Mouse (Mus musculus) ES-E14 (cell line): ENCODE measurements around the gene Wbp1l. TPM values are rescaled to one million over a fixed set of nuclear protein-coding genes. Genes with fewer than 3 reads are reported as not detected.

ENCODE experiments used
- DNase-seq: peaks from one replicate; pipeline ENCODE4 v3.0.0-alpha.2; 2013; ENCODE audit warnings: low read depth, low spot score
- H3K27ac ChIP-seq: 2 replicates; pipeline ENCODE4 v1.5.1; 2012; ENCODE audit warnings: low read depth, mild to moderate bottlenecking, low read length, moderate library complexity, mixed read lengths; ENCODE audit not compliant: poor library complexity, insufficient read depth, severe bottlenecking
- H3K36me3 ChIP-seq: 2 replicates; pipeline ENCODE4 v1.6.1; 2012; ENCODE audit warnings: mild to moderate bottlenecking, low read length, moderate library complexity, mixed read lengths; ENCODE audit not compliant: control insufficient read depth, poor library complexity, insufficient read depth, severe bottlenecking
- H3K4me1 ChIP-seq, 2 experiments: fragments of 150-350 bp in 1 of 2; sonication (generic) in 1 of 2; 2 replicates each; pipeline ENCODE4 v1.6.1; 2012; ENCODE audit warnings: low read length in 2 of 2, mild to moderate bottlenecking in 1 of 2, mixed read lengths in 1 of 2; ENCODE audit not compliant: control insufficient read depth in 2 of 2, insufficient read depth in 2 of 2, poor library complexity in 1 of 2
- H3K4me3 ChIP-seq, 2 experiments: fragments of 150-350 bp in 1 of 2; sonication (generic) in 1 of 2; 2 replicates each; pipeline ENCODE4 v1.5.1; 2012; ENCODE audit warnings: low read length in 2 of 2, low read depth in 1 of 2, mild to moderate bottlenecking in 1 of 2, mixed read lengths in 1 of 2; ENCODE audit not compliant: insufficient read depth in 1 of 2, poor library complexity in 1 of 2, severe bottlenecking in 1 of 2
- H3K9ac ChIP-seq: 2 replicates; pipeline ENCODE4 v1.6.1; 2012; ENCODE audit warnings: low read depth, mild to moderate bottlenecking, low read length, mixed read lengths; ENCODE audit not compliant: poor library complexity, insufficient read depth, severe bottlenecking
- H3K9me3 ChIP-seq: fragments of 150-350 bp; sonication (generic); 2 replicates; pipeline ENCODE4 v1.6.1; 2012; ENCODE audit warnings: low read depth, mild to moderate bottlenecking, low read length; ENCODE audit not compliant: control insufficient read depth, insufficient read depth
- CHD2 ChIP-seq: IDR thresholded peaks from 2 replicates; pipeline ENCODE4 v1.6.1; 2014; ENCODE audit warnings: mild to moderate bottlenecking, low read depth, low read length, inconsistent platforms
- HCFC1 ChIP-seq: IDR thresholded peaks from 2 replicates; pipeline ENCODE4 v1.6.1; 2012; ENCODE audit warnings: low read length, inconsistent platforms, borderline replicate concordance; ENCODE audit not compliant: insufficient read depth
- MAFK ChIP-seq: IDR thresholded peaks from 2 replicates; pipeline ENCODE4 v1.6.1; 2014; ENCODE audit warnings: mild to moderate bottlenecking, low read depth, low read length, inconsistent platforms; ENCODE audit not compliant: insufficient read depth
- ZC3H11A ChIP-seq: IDR thresholded peaks from 2 replicates; pipeline ENCODE4 v1.6.1; 2012; ENCODE audit warnings: low read depth, mild to moderate bottlenecking, inconsistent platforms, low read length, borderline replicate concordance
- ZNF384 ChIP-seq: IDR thresholded peaks from 2 replicates; pipeline ENCODE4 v1.6.1; 2012; ENCODE audit warnings: low read depth, low read length, inconsistent platforms
- in situ Hi-C, 2 experiments: fragments of 600-800 bp; cut with MboI; formaldehyde crosslinking; loops; one replicate each; pipeline ENCODE4 v1.15.1; 2025; ENCODE audit warnings: low sequenced_read_pairs in 2 of 2, inconsistent platforms in 1 of 2; ENCODE audit not compliant: unreplicated experiment in 2 of 2
- total RNA-seq: library from RNA; depleted of rRNA; stranded (reverse); fragments of 300-350 nt; gene quantifications from 2 replicates; pipeline ENCODE4 v1.2.3, GENCODE M21; 2012

The Wbp1l gene
- total RNA-seq, 1 experiment, result 40.2 TPM

- Histone ChIP-seq H3K9me3 (no peaks in the 10 kb centered on the region), H3K27ac (no peak overlapping the region)
- no peak for TF ChIP-seq ZC3H11A
- TF ChIP-seq HCFC1, result no peak
- no peak for TF ChIP-seq CHD2
- TF ChIP-seq MAFK, result no peak
- TF ChIP-seq ZNF384, result no peak
These were observed 732 bp downstream of the Wbp1l start for GRCm38 (mm10) chr19:46599375-46600256.

GRCm38 (mm10) chr19:46600371-46600770, 1.5 kb downstream of the Wbp1l start:
- Histone ChIP-seq H3K36me3 (no peaks in the 10 kb centered on the region), H3K9me3 (no peaks in the 10 kb centered on the region), H3K9ac (no peak overlapping the region), H3K4me3 (no peak overlapping the region), H3K27ac (no peak overlapping the region), H3K4me1 (peaks cover 0 to 2% of the 10 kb centered on the region in 2 experiments; a peak in 2 of 4 replicates)
- DNase-seq, result no peak
- in situ Hi-C loops, result no loop called here
- TF ChIP-seq CHD2, result no peak
- no peak for TF ChIP-seq MAFK
- TF ChIP-seq ZNF384, result no peak
- no peak for TF ChIP-seq HCFC1
- TF ChIP-seq ZC3H11A, result no peak

More at GRCm38 (mm10) chr19:46599375-46600256, 732 bp downstream of the Wbp1l start:
- Histone ChIP-seq H3K4me1 (peaks cover 0 to 2% of the 10 kb centered on the region in 2 experiments; a peak in 2 of 4 replicates), H3K36me3 (no peaks in the 10 kb centered on the region), H3K9ac (peak overlapping the region; percentile 76), H3K4me3 (peak overlapping the region; percentile 85 to 95)
- in situ Hi-C loops, result no loop called here
- DNase-seq, result no peak

GRCm38 (mm10) chr19:46601491-46601890, 2.6 kb downstream of the Wbp1l start:
- DNase-seq, result no peak
- no peak overlapping the region for H3K27ac ChIP-seq
- no peak overlapping the region for H3K4me3 ChIP-seq
- TF ChIP-seq ZC3H11A (no peak), HCFC1 (no peak), CHD2 (no peak), ZNF384 (no peak), MAFK (no peak)
- H3K36me3 ChIP-seq, result no peaks in the 10 kb centered on the region
- peaks cover 0 to 5% of the 10 kb centered on the region in 2 experiments; a peak in 2 of 4 replicates for H3K4me1 ChIP-seq
- in situ Hi-C loops, result no loop called here
- no peaks in the 10 kb centered on the region for H3K9me3 ChIP-seq
- no peak overlapping the region for H3K9ac ChIP-seq

DNA sequence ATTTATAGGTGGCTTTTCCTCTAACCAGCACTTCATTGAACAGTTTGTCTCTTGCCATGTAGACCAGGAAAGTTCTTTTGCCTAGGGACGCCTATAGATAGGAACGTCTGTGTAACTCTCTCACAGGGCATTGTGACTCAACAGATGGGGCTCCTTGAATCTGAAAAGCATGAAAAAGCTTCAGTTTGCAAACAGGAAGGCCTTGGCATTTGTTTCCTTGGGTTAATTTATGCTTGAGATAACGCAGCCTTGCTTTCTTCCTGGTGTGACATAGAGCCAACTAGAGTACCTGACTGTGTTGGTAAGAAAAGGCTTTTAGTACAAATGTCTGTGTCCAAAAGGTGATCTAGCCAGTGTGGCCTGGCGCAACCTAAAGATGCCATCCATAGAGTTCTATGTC, 3.5 kb downstream of the Wbp1l start:
- H3K27ac ChIP-seq, result no peak overlapping the region
- no peak for TF ChIP-seq HCFC1
- TF ChIP-seq CHD2, result no peak
- TF ChIP-seq MAFK, result no peak
- no peak for TF ChIP-seq ZC3H11A
- no peak for TF ChIP-seq ZNF384
- H3K4me1 ChIP-seq, result peaks cover 0 to 8% of the 10 kb centered on the region in 2 experiments; a peak in 2 of 4 replicates
- no peak overlapping the region for H3K9ac ChIP-seq
- no peaks in the 10 kb centered on the region for H3K9me3 ChIP-seq
- H3K4me3 ChIP-seq, result no peak overlapping the region
- in situ Hi-C loops, result no loop called here
- no peak for DNase-seq
- no peaks in the 10 kb centered on the region for H3K36me3 ChIP-seq
